Mouse (Mus musculus) midbrain, embryonic 10.5 days (tissue): ENCODE data around the gene Tcf7l2. TPM values are rescaled to one million over a fixed set of nuclear protein-coding genes. Genes with fewer than 3 reads are reported as not detected.
A peak's percentile ranks its signal among the peaks of the same experiment; 100 is the strongest.

Source experiments
- DNase-seq: peaks from one replicate; pipeline ENCODE4 v3.0.0-alpha.2; 2017; ENCODE audit warnings: low spot score
- H3K27ac ChIP-seq: fragments of 300-500 bp; sonication (generic); replicated peaks from 2 replicates; pipeline ENCODE4 v1.5.1; 2016; ENCODE audit warnings: mild to moderate bottlenecking
- H3K27me3 ChIP-seq: fragments of 300-500 bp; sonication (generic); 2 replicates; pipeline ENCODE4 v1.6.1; 2016; ENCODE audit warnings: low read depth, mild to moderate bottlenecking; ENCODE audit not compliant: poor library complexity, severe bottlenecking
- H3K36me3 ChIP-seq: fragments of 300-500 bp; sonication (generic); 2 replicates; pipeline ENCODE4 v1.6.1; 2016; ENCODE audit warnings: mild to moderate bottlenecking, moderate library complexity
- H3K4me1 ChIP-seq: fragments of 300-500 bp; sonication (generic); 2 replicates; pipeline ENCODE4 v1.6.1; 2016
- H3K4me3 ChIP-seq: fragments of 300-500 bp; sonication (generic); 2 replicates; pipeline ENCODE4 v1.5.1; 2016; ENCODE audit warnings: mild to moderate bottlenecking, moderate library complexity
- H3K9me3 ChIP-seq: fragments of 300-500 bp; sonication (generic); replicated peaks from 2 replicates; pipeline ENCODE4 v1.6.1; 2016; ENCODE audit warnings: mild to moderate bottlenecking
- WGBS: fragments of 180-500 bp; shearing (Covaris S2); methylation state at CpG from one replicate; pipeline ENCODE4 v1.1.7; 2016; 5-methylcytosine and 5-hydroxymethylcytosine counted together
- polyA plus RNA-seq: library from polyadenylated mRNA; unstranded; fragments of >200 nt; fragmentation: Nextera tagmentation; extraction: Ambion mirVana; gene quantifications from 2 replicates; pipeline ENCODE4 v1.2.1, GENCODE M21; 2016

Gene Tcf7l2
- polyA plus RNA-seq, 1 experiment from 2014 or later: 180 TPM

GRCm38 (mm10) chr19:55739713-55740112 lies 1.9 kb upstream of the Tcf7l2 start:
- Histone ChIP-seq H3K4me3 (no peak overlapping the region), H3K27ac (0 out of 2 replicates have a peak overlapping the region, but pooled peaks have one; percentile 13), H3K9me3 (no peaks in the 10 kb centered on the region), H3K36me3 (no peaks in the 10 kb centered on the region), H3K27me3 (no peaks in the 10 kb centered on the region), H3K4me1 (peaks cover 34% of the 10 kb centered on the region)
- no peak for DNase-seq
- WGBS: 48% methylated on average over 4 of the region's 4 CpGs

GRCm38 (mm10) chr19:55740753-55741438 lies 724 bp upstream of the Tcf7l2 start:
- Histone ChIP-seq H3K36me3 (no peaks in the 10 kb centered on the region), H3K9me3 (no peaks in the 10 kb centered on the region), H3K27ac (peak overlapping the region; percentile 99), H3K4me1 (peaks cover 45% of the 10 kb centered on the region), H3K27me3 (no peaks in the 10 kb centered on the region), H3K4me3 (peak overlapping the region; percentile 91)
- no peak for DNase-seq
- 17% methylated on average over 10 of the region's 10 CpGs for WGBS

GRCm38 (mm10) chr19:55742386-55743000 lies 873 bp downstream of the Tcf7l2 start:
- H3K4me3 ChIP-seq: peak overlapping the region; percentile 91
- WGBS: under 1% methylated on average over 60 of the region's 70 CpGs

DNA sequence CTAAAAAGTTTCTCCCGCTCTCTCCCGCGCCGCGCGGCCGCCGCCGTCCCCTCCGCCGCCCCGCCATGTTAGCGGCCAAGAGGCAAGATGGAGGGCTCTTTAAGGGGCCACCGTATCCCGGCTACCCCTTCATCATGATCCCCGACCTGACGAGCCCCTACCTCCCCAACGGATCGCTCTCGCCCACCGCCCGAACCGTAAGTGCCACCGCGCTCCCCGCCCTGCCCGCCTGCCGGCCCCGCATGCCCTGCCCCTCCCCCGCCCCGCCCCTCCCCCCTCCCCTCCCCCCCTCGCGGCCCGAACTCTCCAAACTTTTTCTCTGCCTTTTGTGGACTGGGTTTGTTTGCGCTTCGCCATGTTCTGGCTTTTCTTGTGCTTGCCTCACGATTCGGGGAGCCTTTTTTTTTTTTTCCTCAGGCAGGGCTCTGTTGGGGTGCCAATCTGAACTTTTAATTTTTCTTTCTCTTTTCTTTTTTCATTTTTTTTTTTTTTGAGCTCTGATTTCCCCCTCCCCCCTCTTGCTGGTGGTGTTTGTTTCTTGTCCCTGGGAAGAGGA lies 1.5 kb downstream of the Tcf7l2 start:
- Histone ChIP-seq H3K4me1 (peaks cover 67% of the 10 kb centered on the region), H3K27ac (peak overlapping the region; percentile 99), H3K27me3 (no peaks in the 10 kb centered on the region), H3K36me3 (no peaks in the 10 kb centered on the region), H3K9me3 (no peaks in the 10 kb centered on the region), H3K4me3 (peak overlapping the region; percentile 91)
- WGBS: 1% methylated on average over 30 of the region's 38 CpGs
- peak; percentile 80 for DNase-seq

More at GRCm38 (mm10) chr19:55742386-55743000, 873 bp downstream of the Tcf7l2 start:
- H3K36me3 ChIP-seq: no peaks in the 10 kb centered on the region
- H3K4me1 ChIP-seq: peaks cover 61% of the 10 kb centered on the region
- H3K27me3 ChIP-seq: no peaks in the 10 kb centered on the region
- H3K9me3 ChIP-seq: no peaks in the 10 kb centered on the region
- DNase-seq: peak; percentile 67
- peak overlapping the region; percentile 99 for H3K27ac ChIP-seq

DNA sequence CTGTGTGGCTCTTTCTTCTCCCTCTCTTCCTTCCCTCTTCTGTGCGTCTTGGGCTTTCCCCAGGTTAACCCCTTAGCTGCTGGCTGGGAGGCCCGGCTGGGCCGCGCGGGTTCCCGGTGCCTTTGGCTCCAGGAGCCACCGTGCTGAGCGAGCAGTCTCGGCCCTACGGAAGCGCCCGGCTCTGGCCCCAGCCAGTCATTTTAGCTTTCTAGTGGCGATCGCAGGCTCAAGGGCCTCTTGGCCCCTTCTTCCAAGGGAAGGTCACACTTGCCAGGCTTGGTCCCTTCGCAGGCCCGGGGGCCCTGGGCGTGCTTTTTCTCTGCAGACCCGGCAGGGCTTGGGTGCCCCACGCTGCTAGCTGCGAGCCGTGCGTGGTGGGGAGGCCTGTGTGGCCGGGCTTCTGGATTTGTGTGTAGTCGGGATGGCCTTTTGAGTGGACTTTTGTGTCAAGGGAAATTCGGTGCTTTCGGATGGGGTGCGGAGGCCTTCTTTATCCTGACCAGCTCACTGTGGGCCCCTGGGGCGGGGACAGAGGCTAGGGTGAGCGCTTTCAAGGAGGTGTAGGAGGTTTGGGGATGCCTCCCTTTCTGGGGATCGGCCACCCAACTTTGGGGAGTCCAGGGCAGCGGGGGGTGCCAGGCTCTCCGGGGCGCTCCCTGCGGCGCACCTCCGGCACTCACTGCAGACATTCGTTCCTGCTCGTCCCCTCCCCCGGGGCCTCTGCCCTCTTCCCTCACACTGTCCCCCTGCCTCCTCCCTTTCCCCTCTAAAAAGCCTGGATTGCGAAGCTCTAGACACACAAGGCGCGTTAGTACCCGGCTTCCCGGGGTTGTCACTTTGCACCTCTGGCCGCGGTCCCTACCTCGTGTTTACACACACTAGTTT lies 2.2 kb downstream of the Tcf7l2 start:
- no peaks in the 10 kb centered on the region for H3K27me3 ChIP-seq
- peak overlapping the region; percentile 99 for H3K27ac ChIP-seq
- H3K4me3 ChIP-seq: peak overlapping the region; percentile 91
- no peaks in the 10 kb centered on the region for H3K36me3 ChIP-seq
- WGBS: under 1% methylated on average over 47 of the region's 47 CpGs
- peaks cover 74% of the 10 kb centered on the region for H3K4me1 ChIP-seq
- peak; percentile 85 for DNase-seq
- no peaks in the 10 kb centered on the region for H3K9me3 ChIP-seq

- Histone ChIP-seq H3K36me3 (no peaks in the 10 kb centered on the region), H3K27me3 (no peaks in the 10 kb centered on the region), H3K4me3 (peak overlapping the region; percentile 91), H3K4me1 (peaks cover 82% of the 10 kb centered on the region), H3K9me3 (no peaks in the 10 kb centered on the region), H3K27ac (peak overlapping the region; percentile 99)
- DNase-seq: peak; percentile 44
- WGBS: under 1% methylated on average over 21 of the region's 21 CpGs
These were observed 3.1 kb downstream of the Tcf7l2 start for GRCm38 (mm10) chr19:55744576-55745191.

DNA sequence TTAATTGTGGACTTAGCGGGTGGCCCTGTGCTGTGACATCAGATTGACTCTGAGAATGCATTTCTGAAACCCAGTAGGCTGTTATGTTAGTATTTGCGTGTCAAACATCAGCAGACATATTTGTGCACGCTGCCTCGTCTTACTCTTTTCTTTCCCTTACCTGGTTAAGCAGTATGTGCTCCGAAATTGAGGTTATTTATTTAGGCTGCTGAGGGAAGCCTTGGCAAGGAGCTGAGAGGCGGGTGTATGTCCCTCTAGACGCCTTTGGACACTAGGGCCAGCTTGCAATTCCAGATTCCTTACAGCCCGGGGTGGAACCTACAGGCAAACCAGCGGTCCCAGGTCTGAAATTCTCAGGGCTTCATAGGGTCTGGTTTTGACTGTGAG lies 3.6 kb downstream of the Tcf7l2 start:
- H3K4me3 ChIP-seq: peak overlapping the region; percentile 91

DNA sequence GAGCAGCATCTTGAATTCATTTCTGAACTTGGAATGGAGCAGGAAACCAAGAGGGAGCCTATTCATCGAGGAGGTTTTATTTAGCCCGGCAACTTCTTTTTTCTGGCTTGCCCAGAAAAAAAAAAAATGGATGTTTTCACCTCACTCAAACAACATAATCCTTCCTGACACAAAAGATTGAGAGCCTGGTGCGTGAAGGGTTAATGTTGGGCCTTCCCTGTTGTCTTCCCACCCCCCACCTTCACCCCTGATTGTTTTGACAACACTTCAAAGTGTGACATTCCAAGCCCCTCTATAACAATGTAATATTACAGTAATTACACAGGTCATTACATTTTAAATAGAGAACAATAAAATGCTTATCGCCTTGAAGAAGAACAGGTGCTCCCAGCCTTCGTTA lies 4.6 kb downstream of the Tcf7l2 start:
- Histone ChIP-seq H3K27ac (peak overlapping the region; percentile 99), H3K9me3 (no peaks in the 10 kb centered on the region), H3K4me3 (peak overlapping the region; percentile 91), H3K4me1 (peaks cover 82% of the 10 kb centered on the region), H3K36me3 (no peaks in the 10 kb centered on the region), H3K27me3 (no peaks in the 10 kb centered on the region)
- 10% methylated on average over 5 of the region's 5 CpGs for WGBS
- no peak for DNase-seq

More for the DNA sequence above, 3.6 kb downstream of the Tcf7l2 start:
- Histone ChIP-seq H3K9me3 (no peaks in the 10 kb centered on the region), H3K27ac (peak overlapping the region; percentile 99), H3K4me1 (peaks cover 82% of the 10 kb centered on the region), H3K36me3 (no peaks in the 10 kb centered on the region), H3K27me3 (no peaks in the 10 kb centered on the region)
- DNase-seq: peak; percentile 46
- 3% methylated on average over 9 of the region's 9 CpGs for WGBS

DNA sequence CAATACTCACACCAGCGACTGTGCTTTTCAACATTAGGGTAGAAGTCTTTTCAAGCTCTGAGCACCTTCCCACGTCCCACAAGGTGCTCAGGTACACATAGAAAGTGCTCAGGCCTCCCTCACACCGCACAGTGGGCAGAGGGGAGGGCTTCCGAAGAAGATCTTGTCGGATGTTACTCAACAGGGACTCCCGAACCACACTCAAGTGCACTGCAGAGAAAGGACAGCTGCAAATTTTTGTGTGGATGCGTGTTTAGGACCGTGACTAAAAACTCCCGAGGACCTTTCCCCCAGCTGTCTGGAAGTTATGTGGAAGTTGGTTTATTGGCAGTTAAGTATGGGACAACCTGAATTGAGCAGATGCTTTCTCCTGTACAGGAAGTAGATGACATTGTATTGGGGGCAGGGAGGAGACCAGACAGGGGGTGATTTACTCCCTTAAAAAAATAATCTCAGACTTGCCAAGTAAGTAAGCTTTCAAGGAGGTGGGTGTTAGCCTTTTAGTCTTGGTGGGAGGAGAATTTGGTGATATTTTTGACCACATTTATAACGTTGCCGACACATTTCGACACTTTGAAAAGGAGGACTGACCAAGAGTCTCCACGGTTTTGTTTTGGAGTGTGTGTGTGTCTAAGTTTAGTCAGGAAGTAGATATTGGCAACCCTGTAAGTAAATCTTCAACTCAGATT lies 5.8 kb downstream of the Tcf7l2 start:
- Histone ChIP-seq H3K4me1 (peaks cover 90% of the 10 kb centered on the region), H3K27ac (peak overlapping the region; percentile 63), H3K4me3 (peak overlapping the region; percentile 91), H3K36me3 (no peaks in the 10 kb centered on the region), H3K27me3 (no peaks in the 10 kb centered on the region), H3K9me3 (no peaks in the 10 kb centered on the region)
- no peak for DNase-seq
- WGBS: 27% methylated on average over 13 of the region's 13 CpGs

- DNase-seq: no peak
- 32% methylated on average over 6 of the region's 6 CpGs for WGBS
- Histone ChIP-seq H3K4me3 (peak overlapping the region; percentile 91), H3K36me3 (0 out of 2 replicates have a peak, but pooled peaks cover 2% of the 10 kb centered on the region), H3K27ac (peak overlapping the region; percentile 63), H3K27me3 (no peaks in the 10 kb centered on the region), H3K4me1 (peaks cover 95% of the 10 kb centered on the region), H3K9me3 (no peaks in the 10 kb centered on the region)
These were observed 6.3 kb downstream of the Tcf7l2 start for GRCm38 (mm10) chr19:55747926-55748291.

GRCm38 (mm10) chr19:55748801-55749200 lies 7.2 kb downstream of the Tcf7l2 start:
- H3K4me1 ChIP-seq: peaks cover 95% of the 10 kb centered on the region
- peak overlapping the region; percentile 63 for H3K27ac ChIP-seq
- H3K4me3 ChIP-seq: peak overlapping the region; percentile 91
- H3K9me3 ChIP-seq: no peaks in the 10 kb centered on the region
- 28% methylated on average over 6 of the region's 6 CpGs for WGBS
- peaks cover 6% of the 10 kb centered on the region; the same call in 1 of the 2 replicates for H3K36me3 ChIP-seq
- no peaks in the 10 kb centered on the region for H3K27me3 ChIP-seq
- DNase-seq: peak; percentile 34
